Mouse (Mus musculus): ENCODE measurements around the gene Myrip. TPM values are rescaled to one million over a fixed set of nuclear protein-coding genes. Genes with fewer than 3 reads are reported as not detected.

The Myrip gene
- total RNA-seq, 2 experiments from 2014 or later: 51.9 to 58.0 TPM

DNA sequence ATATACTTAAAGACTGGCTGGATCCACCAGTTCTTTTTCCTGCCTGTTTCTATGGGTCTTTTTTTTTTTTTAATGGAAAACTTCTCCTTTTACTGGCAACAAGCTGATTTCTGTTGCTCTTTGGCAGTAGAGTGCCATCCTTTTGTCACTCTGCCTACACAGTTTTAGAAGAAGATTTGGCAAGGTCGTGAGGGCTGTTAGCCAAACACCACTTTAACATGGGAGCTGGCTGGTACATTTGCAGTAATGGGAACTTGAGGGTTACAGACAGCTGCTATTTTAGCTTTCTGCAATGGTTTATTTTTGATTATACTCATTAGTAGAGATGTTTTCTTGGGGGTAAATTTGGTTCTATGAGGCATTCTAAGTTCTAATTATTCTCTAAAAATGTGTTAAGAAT is 137.5 kb downstream of the Myrip start:
- DNase-seq (ENCODE audit: low spot score in 2 of 2): peak in 1 of 2 experiments; percentile 82

DNA sequence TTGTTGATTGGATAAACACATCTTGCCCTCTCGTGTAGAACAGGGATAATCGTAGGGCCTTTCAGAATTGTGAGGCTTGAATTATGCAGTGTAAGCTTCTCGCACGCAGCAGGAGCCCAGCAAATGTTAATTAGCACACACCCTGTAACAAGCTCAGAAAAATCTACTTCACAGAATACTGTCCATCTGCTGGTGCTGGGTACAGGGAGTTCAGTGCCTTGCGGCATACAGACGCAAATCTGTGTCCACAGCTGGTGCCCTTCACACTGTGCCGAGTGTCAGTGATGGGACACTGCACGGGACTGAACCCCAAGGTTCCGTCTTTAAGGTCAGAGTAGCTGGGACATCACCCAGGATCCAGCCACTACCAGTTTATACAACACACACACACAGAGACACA is 143.3 kb downstream of the Myrip start:
- DNase-seq (ENCODE audit: low spot score in 2 of 2): peak; percentile 56 to 66

DNA sequence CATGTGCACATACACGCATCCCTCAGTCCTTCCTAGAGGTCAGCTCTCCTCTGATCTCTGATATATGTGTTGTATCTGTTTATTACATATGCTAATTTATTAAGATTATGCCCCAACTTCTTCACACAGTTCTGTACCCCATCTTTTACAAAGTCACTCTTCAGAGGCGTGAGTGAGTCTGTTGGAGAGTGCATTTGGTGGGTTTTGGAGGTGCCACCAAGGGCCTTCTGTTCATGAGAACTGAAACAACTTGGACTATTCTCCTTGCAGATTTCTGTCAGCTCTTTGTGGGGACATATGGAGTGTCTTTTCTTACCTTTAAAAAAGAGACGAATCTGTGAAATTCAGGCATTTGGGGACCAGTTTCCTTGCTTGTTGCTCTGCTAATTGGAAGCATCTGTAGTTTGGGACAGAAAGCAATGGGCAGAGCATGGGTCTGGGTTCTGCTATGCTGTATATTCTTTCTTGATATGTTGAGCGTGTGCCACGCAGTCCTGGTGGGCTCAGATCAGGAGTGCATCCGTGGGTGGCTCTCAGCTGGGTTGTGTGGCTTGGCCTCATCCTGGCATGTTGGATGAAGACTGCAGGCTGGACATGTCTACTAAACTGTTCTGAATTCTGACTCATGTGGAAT is 148.5 kb downstream of the Myrip start:
- DNase-seq (ENCODE audit: low spot score in 2 of 2): no peak

DNA sequence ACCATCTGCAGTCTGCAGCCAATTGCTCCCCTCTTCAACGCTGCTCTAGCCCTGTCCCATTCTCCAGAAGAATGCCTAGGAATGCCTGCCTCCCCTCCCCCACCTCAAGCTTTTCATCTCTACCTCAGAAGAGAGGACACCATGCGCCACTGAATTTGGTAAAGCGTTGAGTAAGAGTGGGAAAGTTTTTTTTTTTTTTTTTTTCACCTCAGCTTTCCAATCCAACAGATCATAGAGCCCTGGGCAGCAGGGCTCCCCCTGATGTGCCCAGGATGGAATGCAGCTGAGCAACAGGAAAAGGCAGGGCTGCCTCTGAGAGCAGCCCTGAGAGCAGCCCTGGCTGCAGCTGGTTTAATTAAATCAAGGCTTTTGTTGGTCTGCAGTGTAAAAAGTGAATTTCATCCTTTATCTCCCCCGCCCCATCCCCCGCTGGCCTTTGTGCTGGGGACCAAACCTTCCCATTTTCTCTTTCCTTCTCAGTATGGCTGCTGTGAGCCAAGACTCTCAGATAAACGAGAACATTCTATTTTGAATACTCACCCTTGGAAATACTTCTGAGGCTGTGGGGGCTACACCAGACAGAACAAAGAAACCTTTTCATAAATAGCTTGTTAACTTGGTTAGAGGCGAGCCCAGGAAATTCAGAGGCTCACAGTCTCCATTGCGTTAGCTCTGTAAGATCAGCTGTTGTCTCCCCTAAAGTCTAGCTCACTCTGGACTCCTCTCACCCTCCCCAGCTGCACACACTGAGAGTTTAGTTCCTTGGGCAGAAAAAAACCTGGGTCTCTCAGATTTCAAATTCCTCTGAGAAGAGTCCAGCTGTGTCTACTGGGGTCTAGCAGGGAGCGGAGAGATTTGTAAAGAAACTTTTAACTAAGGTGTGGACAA is 154.7 kb downstream of the Myrip start:
- peak; percentile 41 to 76 for DNase-seq (ENCODE audit: low spot score in 2 of 2)

DNA sequence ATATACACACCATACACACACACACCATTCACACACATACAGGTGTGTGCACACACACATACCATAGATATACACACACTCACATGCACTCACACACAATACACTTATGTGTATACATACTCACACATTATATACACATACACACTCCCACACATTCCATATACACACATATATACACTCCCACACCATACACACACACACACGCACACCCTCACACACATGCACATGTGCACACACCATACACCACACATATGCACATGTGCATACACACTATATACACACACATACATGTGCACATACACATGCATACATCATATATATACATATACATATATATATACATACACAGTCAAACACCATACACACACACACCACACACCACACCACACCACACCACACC is 169.1 kb downstream of the Myrip start:
- DNase-seq (ENCODE audit: low spot score in 2 of 2): no peak

DNA sequence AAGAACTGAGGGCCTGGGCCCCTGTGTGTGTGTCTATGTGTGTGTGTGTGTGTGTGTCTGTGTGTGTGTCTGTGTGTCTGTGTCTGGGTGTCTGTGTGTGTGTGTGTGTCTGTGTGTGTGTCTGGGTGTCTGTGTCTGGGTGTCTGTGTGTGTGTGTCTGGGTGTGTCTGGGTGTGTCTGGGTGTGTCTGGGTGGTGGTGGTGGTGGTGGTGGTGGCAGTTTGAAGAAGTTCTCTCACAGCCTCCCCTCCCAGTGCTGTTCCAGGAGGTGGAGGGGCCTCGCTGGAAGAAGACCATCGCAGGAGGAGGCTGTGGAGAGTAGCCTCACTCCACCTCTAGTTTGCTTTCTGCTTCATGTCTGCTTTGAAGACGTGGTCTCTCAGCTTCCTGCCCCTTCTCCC is 180.3 kb downstream of the Myrip start:
- DNase-seq (ENCODE audit: low spot score in 2 of 2): no peak

DNA sequence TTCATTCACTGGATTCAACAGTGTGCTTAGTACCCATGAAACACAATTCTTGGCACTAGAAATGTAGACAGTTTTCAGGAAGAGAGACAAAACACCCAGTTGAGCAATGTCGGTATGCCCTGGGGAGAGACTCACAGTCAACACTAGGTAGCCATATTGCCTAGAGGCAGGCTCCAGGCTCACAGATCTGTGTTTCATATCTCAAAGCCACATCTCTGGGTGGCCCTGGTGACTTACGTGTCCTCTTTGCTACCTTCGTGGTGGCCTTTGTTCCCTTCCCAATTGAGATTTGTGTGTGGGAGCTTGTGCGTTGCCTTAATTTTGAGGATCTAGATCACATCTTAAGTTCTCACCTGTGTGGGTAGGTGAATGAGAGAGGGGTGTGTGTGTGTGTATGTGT is 181.1 kb downstream of the Myrip start:
- DNase-seq (ENCODE audit: low spot score in 2 of 2): no peak

DNA sequence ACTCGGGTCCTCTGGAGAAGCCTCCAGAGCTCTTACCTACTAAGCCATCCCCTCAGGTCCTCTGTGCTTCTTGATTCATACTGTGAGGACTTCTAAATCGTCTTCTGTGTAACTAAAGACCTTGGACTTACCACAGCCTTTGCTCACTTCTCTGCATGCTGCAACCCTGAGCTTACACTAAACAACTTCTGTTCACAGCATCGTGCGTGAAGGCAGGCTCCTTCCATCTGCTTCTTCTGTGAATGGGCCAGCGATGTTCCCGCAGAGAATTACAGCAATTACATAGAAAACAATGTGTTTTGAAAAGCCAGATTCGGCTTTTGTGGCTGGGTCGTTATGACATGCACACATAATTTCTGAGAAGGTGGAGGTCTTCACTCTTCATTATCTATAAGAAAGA is 181.8 kb downstream of the Myrip start:
- DNase-seq (ENCODE audit: low spot score in 2 of 2): no peak

DNA sequence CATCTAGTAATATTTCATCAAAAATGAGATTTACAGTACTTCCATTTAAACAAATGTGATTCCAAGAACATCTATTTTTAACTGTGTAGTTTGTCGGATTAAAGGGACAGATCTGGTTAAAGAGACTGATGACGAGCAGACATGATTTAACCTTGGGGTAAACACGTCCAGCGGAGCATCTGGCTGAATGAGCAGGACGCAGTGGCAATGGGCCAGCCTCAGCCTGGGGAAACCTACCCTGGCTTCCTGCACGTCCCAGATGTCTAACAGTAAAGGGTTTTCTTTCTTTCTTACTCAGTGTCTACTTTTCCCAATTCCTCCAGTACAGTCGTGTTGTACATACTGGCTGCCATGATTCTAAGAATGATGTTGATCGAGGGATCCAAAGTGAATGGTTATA is 185.8 kb downstream of the Myrip start:
- DNase-seq (ENCODE audit: low spot score in 2 of 2): no peak

DNA sequence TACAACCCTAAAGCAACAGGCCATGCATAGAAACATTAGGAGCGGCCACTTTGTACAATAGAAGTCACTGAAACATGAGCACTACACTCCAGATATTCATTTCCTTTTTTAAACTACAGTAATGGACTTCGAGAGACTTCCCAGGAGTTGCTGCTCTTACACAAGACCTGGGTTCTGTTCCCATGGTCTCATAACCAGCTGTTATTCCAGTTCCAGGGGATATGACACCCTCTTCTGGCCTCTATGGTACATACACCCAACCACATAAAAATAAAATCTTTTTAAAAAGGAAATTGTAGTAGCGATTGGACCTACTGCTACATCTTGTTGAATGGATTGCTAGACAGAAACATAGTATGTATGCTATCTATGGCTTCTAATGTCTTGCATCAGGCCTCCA is 190.2 kb downstream of the Myrip start:
- DNase-seq (ENCODE audit: low spot score in 2 of 2): no peak

DNA sequence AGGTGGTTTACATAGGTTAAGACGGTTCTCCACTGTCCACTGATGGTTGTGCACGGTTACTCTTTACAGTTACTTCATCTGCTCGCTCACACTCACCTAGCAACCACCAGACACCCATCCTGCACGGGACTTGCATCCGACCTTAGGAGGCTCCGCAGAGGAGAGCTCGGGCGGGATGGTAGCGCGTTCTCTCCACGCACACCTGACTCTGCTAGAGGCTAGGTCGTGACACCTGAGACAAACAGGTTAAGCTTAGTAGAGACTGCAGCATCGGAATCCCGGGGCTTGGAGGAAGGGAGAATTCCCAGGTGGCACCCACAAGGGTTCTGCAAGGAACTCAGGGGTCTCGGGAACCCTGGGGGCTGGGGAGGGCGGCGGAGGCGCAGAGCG is 190.7 kb downstream of the Myrip start, which contains the start of gene Eif1b:
Eif1b (plus strand) TSS at position 223 of the 390 bp plus-strand sequence.
- no peak for DNase-seq (ENCODE audit: low spot score in 2 of 2)

DNA sequence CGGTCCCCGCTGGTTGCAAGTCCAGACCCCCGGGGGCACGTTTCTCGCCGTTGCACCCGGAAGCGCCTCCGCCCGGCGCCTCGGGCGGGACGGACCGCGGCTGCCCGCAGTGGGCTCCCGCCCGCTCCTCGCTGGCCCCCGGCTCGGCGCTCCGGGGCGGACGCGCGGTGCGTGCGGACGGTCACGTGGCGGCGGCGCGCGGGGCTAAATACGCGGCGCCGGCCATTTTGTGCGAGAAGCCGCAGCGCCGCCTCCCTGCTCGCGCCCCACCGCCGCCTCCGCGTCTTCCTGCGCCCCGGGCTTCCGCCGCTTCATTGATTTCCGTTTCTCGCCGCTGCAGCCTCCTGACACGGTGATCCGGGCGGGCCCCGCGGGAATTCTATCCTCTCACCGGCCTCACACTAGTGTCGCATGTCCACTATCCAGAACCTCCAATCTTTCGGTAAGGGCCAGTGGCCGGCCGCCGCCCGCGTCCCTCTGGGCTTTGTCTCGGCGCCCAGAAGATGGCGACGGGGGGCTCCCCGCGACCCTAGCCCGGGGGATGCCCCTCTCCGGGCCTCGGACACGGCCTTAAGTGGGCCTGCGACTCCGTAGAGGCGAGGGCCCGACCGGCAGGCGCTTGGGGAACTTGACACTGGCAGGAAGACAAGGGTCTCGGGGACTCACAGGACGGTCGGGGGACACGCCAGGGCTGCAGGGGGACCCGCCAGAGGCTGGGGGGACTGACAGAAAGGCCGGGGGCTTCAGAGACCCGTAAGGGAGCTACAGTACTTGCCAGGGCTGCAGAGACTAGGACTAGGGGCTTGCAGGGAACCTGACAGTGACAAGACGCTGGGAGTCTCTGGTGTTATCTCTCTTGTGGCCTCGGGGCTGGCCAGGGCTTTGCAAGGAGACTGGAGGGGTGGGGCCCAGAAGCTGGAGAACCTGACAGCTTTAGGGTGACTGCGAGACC is 191.4 kb downstream of the Myrip start:
- peak; percentile 80 for DNase-seq (ENCODE audit: low spot score in 2 of 2)

DNA sequence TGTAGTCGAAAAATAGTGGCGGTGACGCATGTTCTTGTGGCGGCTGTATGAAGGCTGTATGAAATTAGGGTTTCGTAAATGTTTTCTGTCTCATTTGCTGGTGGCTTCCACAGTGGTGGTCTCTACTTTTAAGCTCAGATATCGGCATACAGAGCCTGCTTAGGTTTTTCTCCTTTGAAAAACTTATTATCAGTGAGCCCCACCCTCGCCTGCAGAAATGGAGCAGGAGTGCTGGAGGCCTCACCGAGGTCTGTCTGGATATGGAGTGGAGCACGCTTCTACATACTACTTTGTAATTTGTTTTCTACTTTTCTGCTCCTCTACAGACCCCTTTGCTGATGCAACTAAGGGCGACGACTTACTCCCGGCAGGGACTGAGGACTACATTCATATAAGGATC is 192.5 kb downstream of the Myrip start:
- DNase-seq (ENCODE audit: low spot score in 2 of 2): no peak

DNA sequence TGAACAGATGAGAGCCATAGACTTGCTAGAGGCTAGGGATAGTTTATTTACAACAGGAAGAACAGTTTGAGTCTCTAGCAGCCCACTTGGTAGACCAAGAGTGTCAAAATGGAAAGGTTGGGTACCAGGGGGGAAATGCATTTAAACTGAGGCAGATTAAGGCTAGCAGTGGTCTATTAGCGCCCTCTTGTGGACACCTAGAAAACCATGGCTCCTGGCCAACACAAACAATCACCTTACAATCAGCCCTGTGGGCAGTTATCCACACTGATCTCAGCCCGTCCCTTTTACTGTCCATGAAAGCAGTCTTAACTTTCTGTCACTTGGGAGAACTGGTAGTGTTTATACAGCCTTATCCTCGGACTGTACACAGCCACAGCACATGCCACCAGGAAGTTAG is 195.4 kb downstream of the Myrip start:
- DNase-seq (ENCODE audit: low spot score in 2 of 2): peak; percentile 77 to 80

DNA sequence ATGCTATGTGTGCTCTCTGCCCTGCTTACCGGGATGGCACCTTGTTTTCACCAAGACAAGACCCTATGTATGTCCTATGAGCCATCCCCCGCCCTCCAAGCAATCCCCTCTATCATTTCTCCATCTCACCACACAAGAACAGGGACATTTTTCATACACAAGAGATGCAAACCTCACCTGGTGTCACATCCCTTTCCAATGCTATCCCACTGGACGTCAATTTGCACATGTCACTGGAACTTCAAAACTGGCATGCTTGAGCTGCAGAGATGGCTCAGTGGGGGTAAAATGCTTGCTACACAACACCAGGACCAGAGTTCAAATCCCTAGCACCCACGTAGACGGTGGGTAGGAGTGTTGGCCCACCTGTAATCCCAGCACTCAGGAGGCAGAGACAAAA is 196.7 kb downstream of the Myrip start:
- no peak for DNase-seq (ENCODE audit: low spot score in 2 of 2)

DNA sequence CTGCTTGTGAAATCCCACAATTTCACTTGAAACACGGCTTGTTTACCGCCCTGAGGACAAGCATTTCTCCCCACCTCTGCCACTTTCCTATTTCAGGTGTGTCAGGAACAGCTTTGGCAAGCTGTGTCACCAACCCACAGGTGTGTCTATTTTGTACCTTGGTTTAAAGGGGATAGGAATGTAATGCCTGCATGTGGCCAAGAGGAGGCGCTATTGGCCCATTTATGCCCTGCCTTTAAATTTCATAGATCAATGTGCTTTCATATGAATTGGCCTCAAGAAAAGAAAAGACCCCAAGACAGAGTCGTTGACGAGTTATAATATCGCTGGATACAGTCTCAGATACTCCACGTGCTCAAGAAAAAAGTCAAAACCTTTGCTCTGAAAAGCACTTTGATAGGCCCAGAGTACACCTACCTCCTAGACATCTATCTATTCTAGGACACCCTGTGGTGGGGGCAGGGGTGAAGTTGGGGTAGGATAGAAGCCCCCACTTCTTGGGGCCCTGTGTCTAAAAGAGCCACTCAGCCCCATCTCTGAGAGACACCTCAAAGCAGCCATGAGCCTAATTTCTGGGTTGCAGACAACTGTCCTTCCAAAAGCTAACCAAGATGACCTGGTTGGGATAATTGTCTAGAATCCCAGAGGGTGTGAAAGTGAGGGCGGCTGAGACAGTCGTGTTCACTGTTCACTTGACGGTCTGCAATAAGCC is 200.0 kb downstream of the Myrip start:
- DNase-seq (ENCODE audit: low spot score in 2 of 2): no peak

DNA sequence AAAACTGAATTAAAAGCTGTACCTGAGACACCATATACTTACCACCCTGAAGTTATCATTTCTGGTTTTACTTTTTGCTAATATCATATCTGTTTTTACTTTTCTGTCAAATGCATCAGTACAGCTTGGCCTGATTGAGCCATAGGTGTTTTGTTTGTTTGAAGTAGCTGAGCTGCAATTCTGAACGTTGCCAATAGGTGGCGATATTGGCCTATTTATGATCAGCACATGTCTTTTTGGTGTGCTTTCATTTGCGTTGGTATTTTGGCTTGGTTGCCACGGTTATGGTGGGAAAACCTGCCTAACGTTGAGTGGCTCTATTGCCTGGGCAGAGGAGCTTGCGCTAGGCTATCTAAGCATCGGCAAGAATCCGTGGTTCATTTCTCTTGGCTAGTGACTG is 200.7 kb downstream of the Myrip start:
- peak; percentile 74 to 88 for DNase-seq (ENCODE audit: low spot score in 2 of 2)

DNA sequence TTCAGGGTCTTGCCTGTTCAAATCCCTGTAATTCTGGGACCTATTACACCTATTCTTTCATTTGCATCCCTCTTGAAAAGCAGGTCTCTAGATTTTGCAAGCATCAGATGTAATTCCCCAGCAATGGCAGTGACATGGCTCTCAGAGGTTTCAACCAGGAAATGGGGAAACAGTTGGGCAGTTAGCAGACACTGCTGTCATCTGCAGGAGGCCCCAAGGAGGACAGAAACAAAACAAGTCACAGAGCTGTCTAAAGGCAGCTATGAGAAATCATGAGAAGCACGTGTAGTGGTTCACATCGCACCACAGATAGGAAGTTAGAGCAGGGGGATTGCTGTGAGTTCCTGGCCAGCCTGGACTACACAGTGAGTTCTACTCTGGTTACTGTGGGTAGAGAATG is 203.1 kb downstream of the Myrip start:
- DNase-seq (ENCODE audit: low spot score in 2 of 2): no peak

DNA sequence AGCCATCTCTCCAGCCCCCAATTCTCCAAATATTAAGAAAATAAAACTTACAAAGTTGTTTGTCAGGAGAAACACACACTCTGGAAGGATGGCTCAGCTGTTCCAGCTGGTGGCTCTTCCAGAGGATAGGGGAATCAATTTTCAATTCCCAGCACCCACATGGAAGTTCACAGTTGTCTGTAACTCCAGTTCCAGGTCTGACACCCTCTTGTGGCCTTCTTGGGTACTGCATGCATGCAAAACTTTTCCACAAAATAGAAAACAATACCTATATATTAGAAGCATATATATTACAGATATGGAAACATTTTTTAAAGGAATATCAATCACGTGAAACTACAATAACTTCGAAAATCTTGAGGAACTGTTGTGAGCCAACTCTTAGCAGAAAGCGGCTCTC is 210.5 kb downstream of the Myrip start:
- no peak for DNase-seq (ENCODE audit: low spot score in 2 of 2)

DNA sequence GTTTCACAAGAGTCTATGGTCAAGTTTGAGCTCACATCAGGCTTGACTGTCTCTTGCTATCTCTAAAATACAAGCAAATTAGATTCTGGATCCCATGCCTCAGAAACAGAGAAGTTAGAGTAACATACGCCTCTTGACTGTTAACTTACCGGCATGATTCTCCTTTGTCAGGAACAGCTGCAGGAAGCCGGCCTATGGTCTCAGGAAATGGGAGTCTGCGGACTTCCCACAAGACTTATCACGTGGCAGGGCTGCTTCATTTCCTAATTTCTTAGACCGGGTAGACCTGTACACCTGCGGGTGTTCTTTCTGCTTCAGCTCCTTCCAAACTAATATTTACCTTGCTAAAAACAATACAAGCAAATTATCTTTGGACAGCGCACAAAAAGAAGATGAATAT is 215.4 kb downstream of the Myrip start:
- no peak for DNase-seq (ENCODE audit: low spot score in 2 of 2)

DNA sequence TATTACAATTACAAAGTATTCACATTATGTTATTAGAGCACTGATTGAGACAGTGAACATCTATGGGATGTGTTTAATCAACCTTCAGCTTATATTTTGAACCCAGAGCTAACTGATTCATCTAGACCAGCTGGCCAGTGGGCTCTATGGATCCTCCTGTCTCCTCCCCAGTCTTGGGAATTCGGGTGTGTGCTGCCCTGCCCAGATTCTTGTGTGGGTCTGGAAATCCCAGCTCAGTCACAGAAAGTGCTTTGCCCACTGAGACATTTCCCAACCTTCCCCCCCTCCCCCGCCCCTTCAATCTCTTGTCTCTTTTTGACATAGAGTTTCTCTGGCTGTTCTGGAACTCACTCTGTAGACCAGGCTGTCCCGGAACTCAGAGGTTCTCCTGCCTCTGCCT is 217.6 kb downstream of the Myrip start:
- DNase-seq (ENCODE audit: low spot score in 2 of 2): no peak

Measured in layer of hippocampus, postnatal 14 days (tissue).